Mouse (Mus musculus): ENCODE measurements at regions not wholly inside any gene's neighbourhood (a gene's known extent, or its start where the extent isn't known, plus 50 kb on each side); places are given as distances from the start of the nearest gene placed in this dataset.

- no peak overlapping the region for H3K9ac ChIP-seq (replicated peaks; ENCODE audit: low read depth)
- H3K27ac ChIP-seq (ENCODE audit: low read length) = no peak overlapping the region
- TF ChIP-seq CTCF (IDR thresholded peaks at IDR 0.05) (no peak), EP300 (IDR thresholded peaks at IDR 0.05) (no peak)
- no peak for DNase-seq (ENCODE audit: low spot score)
- no peaks in the 10 kb centered on the region for H3K27me3 ChIP-seq (replicated peaks; ENCODE audit: insufficient read depth, low read length)
- WGBS = 89% methylated on average over 2 of the region's 2 CpGs
- H3K4me2 ChIP-seq (replicated peaks; ENCODE audit: low read depth, low read length) = no peak overlapping the region
- H3K36me3 ChIP-seq (ENCODE audit: insufficient read depth, low read length) = no peaks in the 10 kb centered on the region
- H3K9me3 ChIP-seq (ENCODE audit: low read length) = no peaks in the 10 kb centered on the region
- no peak for ATAC-seq
- no peak overlapping the region for H3K4me3 ChIP-seq (ENCODE audit: low read depth, low read length)
- H3K4me1 ChIP-seq (ENCODE audit: insufficient read depth, low read depth, low read length) = no peaks in the 10 kb centered on the region
Measured at GRCm38 (mm10) chr2:131688282-131688681, 126.2 kb upstream of the Adra1d start.

DNA sequence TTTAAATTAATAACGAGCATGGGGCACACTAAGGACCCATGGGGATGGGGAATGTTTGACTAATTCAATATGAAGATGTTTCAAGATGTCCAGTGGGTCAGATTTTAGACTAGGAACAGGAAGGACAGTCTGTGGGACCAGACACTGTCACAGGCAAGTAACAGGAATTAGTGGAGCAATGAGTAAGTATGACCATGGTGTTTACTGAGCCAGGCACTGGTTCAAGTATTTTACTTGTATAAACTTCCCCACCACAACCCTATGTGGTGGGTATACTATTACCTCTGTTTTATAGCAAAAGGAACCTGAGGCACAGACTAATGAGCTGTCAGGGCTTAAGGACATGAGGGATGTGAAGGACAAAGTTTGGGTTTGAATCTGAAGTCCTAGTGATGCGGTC is 125.4 kb upstream of the Adra1d start:
- Histone ChIP-seq H3K9ac (replicated peaks; ENCODE audit: low read depth) (no peak overlapping the region), H3K9me3 (ENCODE audit: low read length) (no peaks in the 10 kb centered on the region), H3K4me2 (replicated peaks; ENCODE audit: low read depth, low read length) (no peak overlapping the region), H3K4me1 (ENCODE audit: insufficient read depth, low read depth, low read length) (no peaks in the 10 kb centered on the region), H3K36me3 (ENCODE audit: insufficient read depth, low read length) (no peaks in the 10 kb centered on the region), H3K27ac (ENCODE audit: low read length) (no peak overlapping the region), H3K4me3 (ENCODE audit: low read depth, low read length) (no peak overlapping the region), H3K27me3 (replicated peaks; ENCODE audit: insufficient read depth, low read length) (no peaks in the 10 kb centered on the region)
- 71% methylated on average over 2 of the region's 2 CpGs for WGBS
- no peak for ATAC-seq
- DNase-seq (ENCODE audit: low spot score) = no peak
- TF ChIP-seq CTCF (IDR thresholded peaks at IDR 0.05) (no peak), EP300 (IDR thresholded peaks at IDR 0.05) (no peak)

GRCm38 (mm10) chr2:131686748-131687147 is 124.7 kb upstream of the Adra1d start:
- H3K9me3 ChIP-seq (ENCODE audit: low read length) = no peaks in the 10 kb centered on the region
- no peak overlapping the region for H3K4me3 ChIP-seq (ENCODE audit: low read depth, low read length)
- H3K4me2 ChIP-seq (replicated peaks; ENCODE audit: low read depth, low read length) = no peak overlapping the region
- H3K4me1 ChIP-seq (ENCODE audit: insufficient read depth, low read depth, low read length) = no peaks in the 10 kb centered on the region
- ATAC-seq (no peak), DNase-seq (ENCODE audit: low spot score) (peak; percentile 37)
- no peak overlapping the region for H3K9ac ChIP-seq (replicated peaks; ENCODE audit: low read depth)
- H3K27me3 ChIP-seq (replicated peaks; ENCODE audit: insufficient read depth, low read length) = no peaks in the 10 kb centered on the region
- H3K36me3 ChIP-seq (ENCODE audit: insufficient read depth, low read length) = no peaks in the 10 kb centered on the region
- WGBS = 50% methylated on average over 2 of the region's 2 CpGs
- TF ChIP-seq CTCF (IDR thresholded peaks at IDR 0.05) = no peak
- no peak for TF ChIP-seq EP300 (IDR thresholded peaks at IDR 0.05)
- H3K27ac ChIP-seq (ENCODE audit: low read length) = no peak overlapping the region

DNA sequence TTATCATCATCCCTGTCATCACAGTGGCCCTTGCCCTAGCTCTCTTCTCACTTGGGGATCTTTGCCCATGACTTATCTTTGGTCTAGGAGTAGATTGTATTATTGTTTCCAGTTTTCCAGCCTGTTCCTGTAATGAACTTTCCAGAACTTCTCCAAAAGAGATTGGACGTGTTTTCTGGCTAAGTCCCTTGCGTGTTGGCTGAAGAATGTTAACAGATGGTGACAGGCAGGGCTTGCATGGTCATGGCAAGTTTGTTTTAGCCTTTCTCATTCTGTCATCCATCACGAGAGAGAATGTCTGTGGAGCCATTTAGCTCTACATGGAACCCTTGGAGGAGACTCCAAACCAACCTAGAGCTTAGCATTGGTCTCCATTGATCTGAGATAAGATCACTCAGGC is 123.2 kb upstream of the Adra1d start:
- Histone ChIP-seq H3K27ac (ENCODE audit: low read length) (no peak overlapping the region), H3K9ac (replicated peaks; ENCODE audit: low read depth) (no peak overlapping the region), H3K4me1 (ENCODE audit: insufficient read depth, low read depth, low read length) (no peaks in the 10 kb centered on the region), H3K4me3 (ENCODE audit: low read depth, low read length) (no peak overlapping the region), H3K4me2 (replicated peaks; ENCODE audit: low read depth, low read length) (no peak overlapping the region), H3K36me3 (ENCODE audit: insufficient read depth, low read length) (no peaks in the 10 kb centered on the region), H3K27me3 (replicated peaks; ENCODE audit: insufficient read depth, low read length) (no peaks in the 10 kb centered on the region), H3K9me3 (ENCODE audit: low read length) (no peaks in the 10 kb centered on the region)
- TF ChIP-seq EP300 (IDR thresholded peaks at IDR 0.05) (no peak), CTCF (IDR thresholded peaks at IDR 0.05) (no peak)
- WGBS = 59% methylated on average over 3 of the region's 3 CpGs
- no peak for DNase-seq (ENCODE audit: low spot score)
- no peak for ATAC-seq

DNA sequence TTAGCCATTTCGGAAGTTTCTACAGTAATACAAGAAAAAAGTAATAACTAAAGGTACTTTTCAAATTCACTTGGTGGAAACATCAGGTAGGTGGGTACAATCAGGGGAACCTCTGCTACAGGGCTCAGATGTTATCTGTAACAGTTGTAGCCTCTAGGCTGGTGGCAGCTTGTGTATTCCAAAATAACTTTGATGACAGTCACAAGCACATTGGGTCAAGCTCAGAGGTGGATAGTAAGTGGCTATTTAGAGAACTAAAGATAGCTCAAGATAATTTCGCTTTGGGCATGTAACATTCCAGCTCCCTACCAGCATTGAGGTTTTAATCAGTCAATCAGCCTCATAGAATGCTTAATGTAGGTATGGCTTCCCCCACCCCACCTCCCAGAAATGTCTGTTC is 121.7 kb upstream of the Adra1d start:
- no peak for DNase-seq (ENCODE audit: low spot score)

DNA sequence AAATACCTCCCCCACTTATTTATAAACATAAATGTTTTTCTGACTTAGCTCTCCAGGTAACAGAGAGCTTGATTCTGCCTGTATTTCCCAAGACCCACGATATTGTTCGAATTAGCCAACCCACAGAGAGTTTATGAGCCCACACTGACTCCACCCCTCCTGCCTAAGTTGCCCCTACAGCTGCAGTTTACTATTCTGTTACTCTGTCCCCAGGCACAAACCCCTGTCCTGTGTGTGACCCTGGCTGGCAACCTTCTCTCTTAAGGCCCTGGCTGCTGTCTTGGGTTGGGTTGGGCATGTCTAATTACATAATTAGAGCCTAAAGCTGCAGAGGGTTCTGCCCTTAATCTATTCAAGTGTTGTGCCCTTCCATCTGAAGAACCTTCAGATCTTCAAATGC is 116.4 kb upstream of the Adra1d start:
- no peak overlapping the region for H3K4me3 ChIP-seq (ENCODE audit: low read depth, low read length)
- ATAC-seq (no peak), DNase-seq (ENCODE audit: low spot score) (no peak)
- no peak for TF ChIP-seq EP300 (IDR thresholded peaks at IDR 0.05)
- no peak for TF ChIP-seq CTCF (IDR thresholded peaks at IDR 0.05)
- no peaks in the 10 kb centered on the region for H3K9me3 ChIP-seq (ENCODE audit: low read length)
- no peaks in the 10 kb centered on the region for H3K27me3 ChIP-seq (replicated peaks; ENCODE audit: insufficient read depth, low read length)
- no peak overlapping the region for H3K9ac ChIP-seq (replicated peaks; ENCODE audit: low read depth)
- H3K36me3 ChIP-seq (ENCODE audit: insufficient read depth, low read length) = no peaks in the 10 kb centered on the region
- no peak overlapping the region for H3K27ac ChIP-seq (ENCODE audit: low read length)
- H3K4me2 ChIP-seq (replicated peaks; ENCODE audit: low read depth, low read length) = no peak overlapping the region
- 90% methylated on average over 2 of the region's 2 CpGs for WGBS
- H3K4me1 ChIP-seq (ENCODE audit: insufficient read depth, low read depth, low read length) = no peaks in the 10 kb centered on the region

More for the DNA sequence above, 121.7 kb upstream of the Adra1d start:
- H3K36me3 ChIP-seq (ENCODE audit: insufficient read depth, low read length) = no peaks in the 10 kb centered on the region
- 75% methylated on average over 2 of the region's 2 CpGs for WGBS
- no peaks in the 10 kb centered on the region for H3K4me1 ChIP-seq (ENCODE audit: insufficient read depth, low read depth, low read length)
- no peak overlapping the region for H3K27ac ChIP-seq (ENCODE audit: low read length)
- H3K4me2 ChIP-seq (replicated peaks; ENCODE audit: low read depth, low read length) = no peak overlapping the region
- no peaks in the 10 kb centered on the region for H3K9me3 ChIP-seq (ENCODE audit: low read length)
- no peak overlapping the region for H3K9ac ChIP-seq (replicated peaks; ENCODE audit: low read depth)
- no peak for ATAC-seq
- H3K27me3 ChIP-seq (replicated peaks; ENCODE audit: insufficient read depth, low read length) = no peaks in the 10 kb centered on the region
- no peak for TF ChIP-seq EP300 (IDR thresholded peaks at IDR 0.05)
- no peak for TF ChIP-seq CTCF (IDR thresholded peaks at IDR 0.05)
- H3K4me3 ChIP-seq (ENCODE audit: low read depth, low read length) = no peak overlapping the region

- H3K4me1 ChIP-seq (ENCODE audit: insufficient read depth, low read depth, low read length) = no peaks in the 10 kb centered on the region
- H3K9me3 ChIP-seq (ENCODE audit: low read length) = no peaks in the 10 kb centered on the region
- H3K4me2 ChIP-seq (replicated peaks; ENCODE audit: low read depth, low read length) = no peak overlapping the region
- no peak overlapping the region for H3K27ac ChIP-seq (ENCODE audit: low read length)
- ATAC-seq = no peak
- no peaks in the 10 kb centered on the region for H3K27me3 ChIP-seq (replicated peaks; ENCODE audit: insufficient read depth, low read length)
- H3K4me3 ChIP-seq (ENCODE audit: low read depth, low read length) = no peak overlapping the region
- no peak for DNase-seq (ENCODE audit: low spot score)
- 86% methylated on average over 1 of the region's 1 CpGs for WGBS
- no peaks in the 10 kb centered on the region for H3K36me3 ChIP-seq (ENCODE audit: insufficient read depth, low read length)
- no peak for TF ChIP-seq EP300 (IDR thresholded peaks at IDR 0.05)
- no peak for TF ChIP-seq CTCF (IDR thresholded peaks at IDR 0.05)
- no peak overlapping the region for H3K9ac ChIP-seq (replicated peaks; ENCODE audit: low read depth)
Measured at GRCm38 (mm10) chr2:131676736-131677135, 114.7 kb upstream of the Adra1d start.

Data from lung, postnatal 0 days (tissue).